In genomic region chr19:12685231-12685630, GRCm38 (mm10) we compare ENCODE assay signal across 21 mouse cellular contexts. TPM values are rescaled to one million over a fixed set of nuclear protein-coding genes. Genes with fewer than 3 reads are reported as not detected.
DNase-seq lines count a peak whose midpoint lies in the region; TF ChIP-seq lines count a peak whose summit lies in the region.
"Had no signal": no experiment of that assay in that cellular context is flagged by ENCODE, and none has a peak within 500 bp of the region (broad histone marks: within the 10 kb centered on the region; RNA-seq: fewer than 3 reads in every experiment).

No protein-coding gene starts in this region.

- H3K27me3 ChIP-seq in kidney, adult 2 months (replicated peaks; ENCODE audit: control insufficient read depth, insufficient read depth, low read length) = no peaks in the 10 kb centered on the region
- H3K27me3 ChIP-seq: CH12.LX, Patski had no signal

- no peak for TF ChIP-seq CTCF in kidney, adult 2 months (conservative IDR thresholded peaks at IDR 0.05; ENCODE audit: insufficient read depth, insufficient read length, low read depth, low read length)

- H3K27ac ChIP-seq in kidney, adult 2 months (ENCODE audit: insufficient read depth, low read depth, low read length) = no peak overlapping the region

- TF ChIP-seq POLR2A in kidney, adult 2 months (IDR thresholded peaks at IDR 0.05; ENCODE audit: low read depth, low read length) = no peak

- DNase-seq in kidney, adult 2 months = peak; percentile 64
- DNase-seq in kidney, postnatal 25 days = no peak
- DNase-seq in kidney, adult 9 months = peak; percentile 62
- DNase-seq in kidney, postnatal 10 days = no peak
- DNase-seq: adrenal gland, adult 2 months; adrenal gland, adult 8-10 months; adrenal gland, postnatal 10 days; adrenal gland, postnatal 14 days; adrenal gland, postnatal 25 days; adrenal gland, postnatal 36 days; B cell, adult 2 months; cerebellum, adult 11 months; cerebellum, adult 11-12 months; cerebellum, adult 18-20 months had no signal

- H3K36me3 ChIP-seq in kidney, adult 2 months (ENCODE audit: control insufficient read depth, insufficient read depth, low read length) = no peaks in the 10 kb centered on the region
- H3K36me3 ChIP-seq: G1E had no signal

- peaks cover 3% of the 10 kb centered on the region; the same call in 1 of the 2 replicates for H3K4me1 ChIP-seq in kidney, adult 2 months (ENCODE audit: control insufficient read depth, insufficient read depth, low read length)

- H3K4me3 ChIP-seq in kidney, adult 2 months (ENCODE audit: insufficient read depth, low read depth, low read length) = no peak overlapping the region

RNA-seq across cellular contexts. Expression of gene Olfr1443, which starts 7.3 kb away (rescaled TPM):
- not detected in 2 replicates for polyA plus RNA-seq in kidney, adult 2 months (2012; rRNA removed)
- polyA plus RNA-seq: activated CD4-positive, CD25-positive, alpha-beta regulatory T cell, adult 4 months; adrenal gland, adult 2 months; brain, embryonic 14.5 days; C2C12; CD4-positive, CD25-positive, alpha-beta regulatory T cell, adult 4 months; G1E; Patski had no signal

RNA-seq across cellular contexts. Expression of gene Keg1, which starts 10.4 kb away (rescaled TPM):
- polyA plus RNA-seq in kidney, adult 2 months (2012; rRNA removed) = 1,454 and 1,674 TPM in 2 replicates
- polyA plus RNA-seq: activated CD4-positive, CD25-positive, alpha-beta regulatory T cell, adult 4 months; adrenal gland, adult 2 months; brain, embryonic 14.5 days; C2C12; CD4-positive, CD25-positive, alpha-beta regulatory T cell, adult 4 months; G1E had no signal

RNA-seq across cellular contexts. Expression of gene Olfr1442, which starts 15.0 kb away (rescaled TPM):
- polyA plus RNA-seq in kidney, adult 2 months (2012; rRNA removed) = 0.11 and 0.16 TPM in 2 replicates
- polyA plus RNA-seq: activated CD4-positive, CD25-positive, alpha-beta regulatory T cell, adult 4 months; adrenal gland, adult 2 months; brain, embryonic 14.5 days; C2C12; CD4-positive, CD25-positive, alpha-beta regulatory T cell, adult 4 months; G1E; Patski had no signal

RNA-seq across cellular contexts. Expression of gene Glyat, which starts 52.1 kb away (rescaled TPM):
- 138 and 191 TPM in 2 replicates for polyA plus RNA-seq in kidney, adult 2 months (2012; rRNA removed)
- polyA plus RNA-seq: activated CD4-positive, CD25-positive, alpha-beta regulatory T cell, adult 4 months; adrenal gland, adult 2 months; brain, embryonic 14.5 days; G1E had no signal

Comparison
In these comparisons a context has a peak if more than half of its experiments do, and no peak if none do; other contexts are left out.
1. DNase-seq: peak in kidney, adult 2 months (single experiment) and kidney, adult 9 months (single experiment); none in kidney, postnatal 25 days (0 of 2) and kidney, postnatal 10 days (single experiment).